Mouse (Mus musculus) forebrain, embryonic 11.5 days (tissue): ENCODE data around the gene Gpc3. TPM values are rescaled to one million over a fixed set of nuclear protein-coding genes. Genes with fewer than 3 reads are reported as not detected.
A peak's percentile ranks its signal among the peaks of the same experiment; 100 is the strongest.

Experiments
- ATAC-seq: fragments of 200-750 bp; cut with Nextera tagmentation; replicated peaks from 2 replicates; pipeline ENCODE4 v1.8.0; 2017; ENCODE audit warnings: moderate TSS enrichment; ENCODE audit not compliant: low FRiP score
- DNase-seq: peaks from one replicate; pipeline ENCODE4 v3.0.0-alpha.2; 2017; ENCODE audit warnings: low spot score
- H3K27ac ChIP-seq: fragments of 300-500 bp; sonication (generic); 2 replicates; pipeline ENCODE4 v1.5.1; 2014; ENCODE audit warnings: low read depth, low read length
- H3K27me3 ChIP-seq: fragments of 300-500 bp; sonication (generic); 2 replicates; pipeline ENCODE4 v1.6.1; 2014; ENCODE audit warnings: mild to moderate bottlenecking, low read length, mixed read lengths; ENCODE audit not compliant: control insufficient read depth, insufficient read depth
- H3K36me3 ChIP-seq: fragments of 300-500 bp; sonication (generic); 2 replicates; pipeline ENCODE4 v1.6.1; 2014; ENCODE audit warnings: mild to moderate bottlenecking, low read length, moderate library complexity, mixed read lengths; ENCODE audit not compliant: control insufficient read depth, insufficient read depth
- H3K4me1 ChIP-seq: fragments of 300-500 bp; sonication (generic); replicated peaks from 2 replicates; pipeline ENCODE4 v1.6.1; 2014; ENCODE audit warnings: low read length, mixed read lengths; ENCODE audit not compliant: control insufficient read depth, insufficient read depth
- H3K4me2 ChIP-seq: fragments of 300-500 bp; sonication (generic); 2 replicates; pipeline ENCODE4 v1.6.1; 2014; ENCODE audit warnings: low read depth, mild to moderate bottlenecking, low read length, moderate library complexity, mixed read lengths; ENCODE audit not compliant: severe bottlenecking
- H3K4me3 ChIP-seq: fragments of 300-500 bp; sonication (generic); 2 replicates; pipeline ENCODE4 v1.5.1; 2014; ENCODE audit warnings: low read depth, low read length
- H3K9ac ChIP-seq: fragments of 300-500 bp; sonication (generic); 2 replicates; pipeline ENCODE4 v1.6.1; 2014; ENCODE audit warnings: low read length
- H3K9me3 ChIP-seq: fragments of 300-500 bp; sonication (generic); 2 replicates; pipeline ENCODE4 v1.6.1; 2016; ENCODE audit warnings: low read length, mixed read lengths; ENCODE audit not compliant: control insufficient read depth
- WGBS: fragments of 180-500 bp; shearing (Covaris S2); extraction: QIAGEN DNeasy Blood & Tissue Kit; methylation state at CpG from one replicate; pipeline ENCODE4 v1.1.7; 2014; 5-methylcytosine and 5-hydroxymethylcytosine counted together
- polyA plus RNA-seq: library from polyadenylated mRNA; unstranded; fragments of >200 nt; fragmentation: Nextera tagmentation; extraction: Ambion mirVana; gene quantifications from 2 replicates; pipeline ENCODE4 v1.2.1, GENCODE M21; 2014

The Gpc3 gene
- polyA plus RNA-seq, 1 experiment from 2014 or later = 187 TPM

DNA sequence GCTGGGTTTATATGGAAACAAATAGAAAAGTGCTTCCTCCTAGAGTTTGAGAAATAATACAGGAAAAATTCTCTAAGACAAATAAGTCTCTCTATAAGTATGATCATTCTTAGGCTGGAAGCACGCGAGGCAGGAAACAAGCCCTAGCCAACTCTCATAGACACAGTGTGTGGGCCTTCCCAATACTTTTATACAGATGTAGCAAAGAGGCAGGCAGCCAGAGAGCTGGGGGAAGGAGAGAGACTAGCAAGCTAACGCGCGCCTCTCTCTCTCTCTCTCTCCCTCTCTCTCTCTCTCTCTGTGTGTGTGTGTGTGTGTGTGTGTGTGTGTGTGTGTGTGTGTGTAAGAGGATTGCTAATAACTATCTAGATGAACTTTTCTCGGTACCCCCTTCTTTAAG lies 2.2 kb downstream of the Gpc3 start:
- Histone ChIP-seq H3K9ac (no peak overlapping the region), H3K36me3 (no peaks in the 10 kb centered on the region), H3K9me3 (no peaks in the 10 kb centered on the region), H3K27ac (no peak overlapping the region), H3K27me3 (peaks cover 2% of the 10 kb centered on the region; the same call in 1 of the 2 replicates), H3K4me3 (0 out of 2 replicates have a peak overlapping the region, but pooled peaks have one; percentile 32), H3K4me1 (peaks cover 3% of the 10 kb centered on the region; the same call in 1 of the 2 replicates), H3K4me2 (no peak overlapping the region)
- 36% methylated on average over 4 of the region's 6 CpGs for WGBS
- DNase-seq (no peak), ATAC-seq (no peak)

DNA sequence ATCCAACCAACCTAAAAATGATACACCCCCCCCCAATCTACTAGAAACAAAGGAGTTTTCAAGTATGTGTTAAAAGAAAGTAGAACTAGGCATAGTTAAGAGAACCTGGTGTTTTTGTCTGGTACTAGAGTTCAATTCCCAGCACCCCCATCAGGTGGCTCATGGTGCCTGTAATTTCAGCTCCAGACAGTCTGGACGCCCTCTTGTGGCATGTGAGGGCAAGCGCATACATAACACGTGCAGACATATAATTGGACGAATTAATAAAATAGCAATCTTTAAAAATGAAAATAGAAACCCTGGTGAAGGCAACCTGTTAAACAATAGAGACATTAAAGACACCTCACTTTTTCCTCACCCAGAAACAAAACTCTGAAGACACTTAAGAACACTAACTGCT lies 10.6 kb downstream of the Gpc3 start:
- no peak for ATAC-seq
- Histone ChIP-seq H3K27me3 (no peaks in the 10 kb centered on the region), H3K36me3 (no peaks in the 10 kb centered on the region), H3K27ac (no peak overlapping the region), H3K9ac (no peak overlapping the region), H3K4me1 (no peaks in the 10 kb centered on the region), H3K4me3 (no peak overlapping the region), H3K4me2 (no peak overlapping the region), H3K9me3 (no peaks in the 10 kb centered on the region)
- WGBS = 76% methylated on average over 4 of the region's 4 CpGs
- DNase-seq = no peak

DNA sequence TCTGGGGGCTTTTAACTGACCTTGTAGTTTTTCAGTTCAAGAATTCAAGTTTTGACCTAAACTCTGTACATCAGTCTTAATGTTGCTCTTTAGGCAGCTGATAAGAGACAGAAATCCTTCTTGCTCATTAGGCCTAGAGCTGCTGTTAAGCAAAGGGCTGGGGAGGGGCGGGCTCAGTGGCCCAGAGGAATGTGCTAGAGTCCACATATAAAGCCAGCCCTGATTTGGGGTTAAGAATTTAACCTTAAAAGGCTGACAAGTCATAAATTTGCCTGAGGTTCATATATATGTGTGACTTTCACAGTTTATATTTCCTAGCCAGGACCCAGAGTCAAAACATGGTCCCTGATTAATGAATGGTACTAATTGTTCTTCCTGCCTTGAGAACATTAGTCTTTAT lies 14.5 kb downstream of the Gpc3 start:
- Histone ChIP-seq H3K9ac (no peak overlapping the region), H3K27me3 (no peaks in the 10 kb centered on the region), H3K4me1 (no peaks in the 10 kb centered on the region), H3K36me3 (no peaks in the 10 kb centered on the region), H3K4me3 (no peak overlapping the region), H3K9me3 (no peaks in the 10 kb centered on the region), H3K4me2 (no peak overlapping the region), H3K27ac (no peak overlapping the region)
- DNase-seq (no peak), ATAC-seq (no peak)
- 55% methylated on average over 1 of the region's 1 CpGs for WGBS

- no peaks in the 10 kb centered on the region for H3K27me3 ChIP-seq
- no peaks in the 10 kb centered on the region for H3K4me1 ChIP-seq
- no peak for DNase-seq
- H3K27ac ChIP-seq = no peak overlapping the region
- H3K36me3 ChIP-seq = no peaks in the 10 kb centered on the region
- no peak overlapping the region for H3K9ac ChIP-seq
- H3K9me3 ChIP-seq = no peaks in the 10 kb centered on the region
- no peak for ATAC-seq
- no peak overlapping the region for H3K4me3 ChIP-seq
- H3K4me2 ChIP-seq = no peak overlapping the region
Observed at GRCm38 (mm10) chrX:52587671-52588070, 26.1 kb downstream of the Gpc3 start.

GRCm38 (mm10) chrX:52559995-52560394 lies 53.8 kb downstream of the Gpc3 start:
- no peak for DNase-seq
- no peaks in the 10 kb centered on the region; the same call in 1 of the 2 replicates for H3K4me1 ChIP-seq
- no peak overlapping the region for H3K4me3 ChIP-seq
- no peak overlapping the region for H3K9ac ChIP-seq
- H3K27me3 ChIP-seq = peaks cover 3% of the 10 kb centered on the region; the same call in 1 of the 2 replicates
- H3K9me3 ChIP-seq = no peaks in the 10 kb centered on the region
- 80% methylated on average over 4 of the region's 4 CpGs for WGBS
- no peaks in the 10 kb centered on the region for H3K36me3 ChIP-seq
- H3K27ac ChIP-seq = no peak overlapping the region
- no peak for ATAC-seq
- no peak overlapping the region for H3K4me2 ChIP-seq

DNA sequence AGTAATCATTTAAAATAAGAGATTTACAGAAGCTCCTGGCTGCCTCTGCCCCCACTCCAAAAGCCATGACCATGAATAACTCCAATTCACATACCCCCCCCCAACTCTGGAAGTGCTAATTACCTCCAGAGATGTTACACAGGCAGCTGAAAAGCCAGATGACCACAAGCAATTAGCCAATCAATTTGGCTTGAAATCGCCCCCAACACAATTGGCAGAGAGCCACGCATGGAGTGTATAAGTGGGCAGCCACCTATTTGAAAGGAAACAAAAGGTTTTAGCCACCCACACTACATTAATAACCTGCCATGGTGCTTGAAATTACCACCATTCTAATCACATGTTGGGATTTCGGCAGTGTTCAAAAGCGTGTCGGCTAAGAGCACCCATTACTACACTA lies 55.2 kb downstream of the Gpc3 start:
- no peaks in the 10 kb centered on the region for H3K36me3 ChIP-seq
- H3K27me3 ChIP-seq = peaks cover 5% of the 10 kb centered on the region; the same call in 1 of the 2 replicates
- H3K4me2 ChIP-seq = no peak overlapping the region
- H3K9me3 ChIP-seq = no peaks in the 10 kb centered on the region
- 55% methylated on average over 5 of the region's 5 CpGs for whole genome bisulfite sequencing
- H3K4me1 ChIP-seq = no peaks in the 10 kb centered on the region; the same call in 1 of the 2 replicates
- no peak overlapping the region for H3K27ac ChIP-seq
- ATAC-seq (no peak), DNase-seq (no peak)
- H3K4me3 ChIP-seq = no peak overlapping the region
- no peak overlapping the region for H3K9ac ChIP-seq

DNA sequence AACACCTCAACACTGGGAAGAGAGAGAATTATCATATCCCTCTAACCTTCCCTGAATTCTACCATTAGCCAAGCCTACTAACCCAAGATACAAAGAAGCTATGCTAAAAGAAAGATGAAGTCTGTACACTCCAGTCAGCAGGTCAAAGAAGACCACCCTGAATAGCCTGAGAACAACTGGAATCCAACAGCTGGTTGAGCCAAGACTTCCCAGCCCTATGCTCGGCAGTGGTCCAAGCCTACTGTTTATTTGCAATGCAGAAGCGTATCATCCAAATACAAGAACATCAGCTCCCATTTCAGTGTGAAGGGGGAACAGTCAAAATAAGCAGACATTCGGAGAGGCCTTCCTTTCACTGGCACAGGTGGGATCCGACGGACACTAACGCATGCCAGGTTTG lies 56.3 kb downstream of the Gpc3 start:
- H3K9ac ChIP-seq = no peak overlapping the region
- no peak overlapping the region for H3K4me3 ChIP-seq
- no peaks in the 10 kb centered on the region for H3K9me3 ChIP-seq
- H3K36me3 ChIP-seq = no peaks in the 10 kb centered on the region
- H3K27ac ChIP-seq = no peak overlapping the region
- H3K27me3 ChIP-seq = peaks cover 8% of the 10 kb centered on the region; the same call in 1 of the 2 replicates
- ATAC-seq (no peak), DNase-seq (no peak)
- WGBS = 81% methylated on average over 6 of the region's 6 CpGs
- no peaks in the 10 kb centered on the region for H3K4me1 ChIP-seq
- no peak overlapping the region for H3K4me2 ChIP-seq

GRCm38 (mm10) chrX:52551296-52551695 lies 62.5 kb downstream of the Gpc3 start:
- Histone ChIP-seq H3K9me3 (no peaks in the 10 kb centered on the region), H3K4me1 (no peaks in the 10 kb centered on the region), H3K27me3 (peaks cover 6% of the 10 kb centered on the region; the same call in 1 of the 2 replicates), H3K9ac (no peak overlapping the region), H3K27ac (no peak overlapping the region), H3K36me3 (no peaks in the 10 kb centered on the region), H3K4me3 (no peak overlapping the region), H3K4me2 (no peak overlapping the region)
- DNase-seq (no peak), ATAC-seq (no peak)
- WGBS = 63% methylated on average over 1 of the region's 1 CpGs

DNA sequence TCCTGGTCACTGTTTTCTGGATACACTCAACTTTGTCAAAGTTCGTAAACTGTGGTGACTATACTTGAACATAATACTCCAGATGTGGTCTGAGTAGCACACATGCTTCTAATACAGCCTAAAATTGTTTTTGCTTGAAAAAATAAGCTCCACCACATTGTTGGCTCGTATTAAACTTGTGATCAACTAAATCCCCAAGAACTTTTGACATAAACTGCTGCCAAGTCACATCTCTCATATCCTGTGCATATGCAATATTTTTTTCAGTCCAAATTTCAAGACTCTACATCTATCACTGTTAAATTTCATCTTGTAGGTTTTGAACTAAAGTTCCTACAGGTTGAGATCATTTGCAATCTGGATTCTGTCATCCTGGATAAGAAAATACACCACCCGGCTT lies 69.1 kb downstream of the Gpc3 start:
- Histone ChIP-seq H3K27ac (no peak overlapping the region), H3K27me3 (no peaks in the 10 kb centered on the region; the same call in 1 of the 2 replicates), H3K4me3 (no peak overlapping the region), H3K9ac (no peak overlapping the region), H3K4me2 (no peak overlapping the region), H3K9me3 (no peaks in the 10 kb centered on the region), H3K36me3 (no peaks in the 10 kb centered on the region), H3K4me1 (no peaks in the 10 kb centered on the region)
- WGBS = 71% methylated on average over 3 of the region's 3 CpGs
- no peak for DNase-seq
- no peak for ATAC-seq
